Mouse (Mus musculus) thymus, adult 2 months (tissue): ENCODE measurements at regions not wholly inside any gene's neighbourhood (a gene's known extent, or its start where the extent isn't known, plus 50 kb on each side); places are given as distances from the start of the nearest gene placed in this dataset.

Experiments
- CTCF ChIP-seq: fragments of 200-500 bp; IDR thresholded peaks from 2 replicates; pipeline ENCODE4 v1.5.1; 2012; ENCODE audit warnings: mild to moderate bottlenecking, control low read depth, low read length, moderate library complexity, borderline replicate concordance; ENCODE audit not compliant: control insufficient read depth, poor library complexity, insufficient read depth; ENCODE audit errors: extremely low read depth
- POLR2A ChIP-seq: fragments of 200-500 bp; IDR thresholded peaks from 2 replicates; pipeline ENCODE4 v1.6.1; 2012; ENCODE audit warnings: mild to moderate bottlenecking, low read length, control low read depth, moderate library complexity; ENCODE audit not compliant: control insufficient read depth, poor library complexity, insufficient read depth; ENCODE audit errors: extremely low read depth

GRCm38 (mm10) chr2:45369914-45370614 is 252.9 kb upstream of the Zeb2 start:
- TF ChIP-seq POLR2A (no peak), CTCF (no peak)
